Mouse (Mus musculus) kidney, adult 2 months (tissue): ENCODE results near the gene Ralgps1. TPM values are rescaled to one million over a fixed set of nuclear protein-coding genes. Genes with fewer than 3 reads are reported as not detected.

Source experiments
- DNase-seq: peaks from one replicate; pipeline ENCODE4 v3.0.0; 2021
- H3K27ac ChIP-seq: fragments of 200-500 bp; 2 replicates; pipeline ENCODE4 v1.5.1; 2012; ENCODE audit warnings: low read depth, low read length, control low read depth, inconsistent platforms; ENCODE audit not compliant: insufficient read depth
- H3K27me3 ChIP-seq: fragments of 200-500 bp; replicated peaks from 2 replicates; pipeline ENCODE4 v1.6.1; 2012; ENCODE audit warnings: mild to moderate bottlenecking, moderate library complexity, low read length, inconsistent platforms; ENCODE audit not compliant: control insufficient read depth, insufficient read depth
- H3K36me3 ChIP-seq: fragments of 200-500 bp; 2 replicates; pipeline ENCODE4 v1.6.1; 2012; ENCODE audit warnings: mild to moderate bottlenecking, moderate library complexity, low read length, inconsistent platforms; ENCODE audit not compliant: control insufficient read depth, insufficient read depth
- H3K4me1 ChIP-seq: fragments of 200-500 bp; 2 replicates; pipeline ENCODE4 v1.6.1; 2011; ENCODE audit warnings: low read length; ENCODE audit not compliant: control insufficient read depth, insufficient read depth
- H3K4me3 ChIP-seq: fragments of 200-500 bp; 2 replicates; pipeline ENCODE4 v1.5.1; 2011; ENCODE audit warnings: mild to moderate bottlenecking, low read depth, low read length, control low read depth; ENCODE audit not compliant: insufficient read depth
- CTCF ChIP-seq: fragments of 200-500 bp; conservative IDR thresholded peaks from 2 replicates; pipeline ENCODE4 v1.5.1; 2011; ENCODE audit warnings: low read depth, mild to moderate bottlenecking, control low read depth, low read length, moderate library complexity, mixed read lengths; ENCODE audit not compliant: insufficient read depth, insufficient read length
- POLR2A ChIP-seq: fragments of 200-500 bp; IDR thresholded peaks from one replicate; pipeline ENCODE4 v1.6.1; 2011; ENCODE audit warnings: low read depth, low read length, control low read depth
- WGBS: fragments of 180-500 bp; shearing (Covaris S2); methylation state at CpG from one replicate; pipeline ENCODE4 v1.1.7; 2018; 5-methylcytosine and 5-hydroxymethylcytosine counted together
- polyA plus RNA-seq: library from polyadenylated mRNA; depleted of rRNA; stranded (reverse); fragments of >200 nt; gene quantifications from 2 replicates; pipeline ENCODE4 v1.2.3, GENCODE M21; 2012; rRNA removed

Gene Ralgps1
- polyA plus RNA-seq, 1 experiment, result 4.9 TPM

GRCm38 (mm10) chr2:33086671-33087363 lies 284.5 kb downstream of the Ralgps1 start:
- TF ChIP-seq POLR2A (no peak), CTCF (no peak)
- 78% methylated on average over 7 of the region's 7 CpGs for WGBS
- no peak for DNase-seq
- no peak overlapping the region for H3K4me3 ChIP-seq
- no peaks in the 10 kb centered on the region for H3K4me1 ChIP-seq
- H3K36me3 ChIP-seq, result no peaks in the 10 kb centered on the region
- no peaks in the 10 kb centered on the region for H3K27me3 ChIP-seq
- no peak overlapping the region for H3K27ac ChIP-seq

- Histone ChIP-seq H3K4me1 (no peaks in the 10 kb centered on the region), H3K4me3 (no peak overlapping the region), H3K27me3 (no peaks in the 10 kb centered on the region), H3K27ac (no peak overlapping the region), H3K36me3 (no peaks in the 10 kb centered on the region)
- DNase-seq, result no peak
- WGBS, result 74% methylated on average over 7 of the region's 7 CpGs
- TF ChIP-seq CTCF (no peak), POLR2A (no peak)
Observed at GRCm38 (mm10) chr2:33086016-33086596, 285.2 kb downstream of the Ralgps1 start.

DNA sequence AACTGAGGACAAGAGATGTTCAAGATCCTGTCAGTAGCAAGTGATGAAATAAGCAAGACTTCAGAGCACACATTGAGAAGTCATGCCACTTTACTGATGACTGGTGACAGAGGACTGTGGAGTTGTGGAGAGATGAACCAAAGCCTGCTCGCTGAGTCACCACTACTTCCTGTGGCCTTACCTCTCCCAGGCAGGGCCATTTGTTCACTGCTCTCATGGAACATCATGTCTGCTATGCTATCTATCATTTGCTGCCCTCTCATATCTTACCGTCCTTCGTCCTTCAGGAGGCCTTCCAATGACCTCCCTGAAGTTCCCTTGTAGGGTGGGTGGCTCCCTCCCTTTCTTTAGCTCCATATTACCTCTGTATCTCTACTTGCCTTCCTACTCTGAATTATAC lies 287.1 kb downstream of the Ralgps1 start:
- H3K27me3 ChIP-seq, result no peaks in the 10 kb centered on the region
- H3K4me3 ChIP-seq, result no peak overlapping the region
- no peaks in the 10 kb centered on the region for H3K4me1 ChIP-seq
- H3K36me3 ChIP-seq, result no peaks in the 10 kb centered on the region
- TF ChIP-seq POLR2A (no peak), CTCF (no peak)
- no peak overlapping the region for H3K27ac ChIP-seq
- WGBS, result 90% methylated on average over 3 of the region's 3 CpGs
- DNase-seq, result no peak

Other genes with a start within 250 kb of the Ralgps1 start
- 1.1 and 1.2 TPM in 2 replicates for gene Garnl3, start 239.8 kb downstream of the Ralgps1 start, polyA plus RNA-seq
- gene Angptl2, start 155.4 kb downstream of the Ralgps1 start, polyA plus RNA-seq, result 90.1 and 93.0 TPM in 2 replicates
- gene Zbtb34, start 59.8 kb upstream of the Ralgps1 start, polyA plus RNA-seq, result 5.1 and 6.2 TPM in 2 replicates
- gene Zbtb43, start 97.1 kb upstream of the Ralgps1 start, polyA plus RNA-seq, result 14.2 and 15.0 TPM in 2 replicates